Mouse (Mus musculus) heart, postnatal 0 days (tissue): Measurements from ENCODE around the gene Anln. TPM values are rescaled to one million over a fixed set of nuclear protein-coding genes. Genes with fewer than 3 reads are reported as not detected.
"Not testable (repeated sequence)": the region's sequence is repeated elsewhere in the genome, so short reads cannot be mapped to it uniquely, and the experiment has no call there.

Source experiments
- ATAC-seq: fragments of 200-750 bp; cut with Nextera tagmentation; 2 replicates; pipeline ENCODE4 v1.8.0; 2017; ENCODE audit warnings: low read depth, moderate number of reproducible peaks, moderate library complexity; ENCODE audit not compliant: insufficient read depth
- DNase-seq: peaks from one replicate; pipeline ENCODE4 v3.0.0-alpha.2; 2016; ENCODE audit warnings: low spot score
- H3K27ac ChIP-seq: fragments of 300-500 bp; sonication (generic); 2 replicates; pipeline ENCODE4 v1.5.1; 2014; ENCODE audit warnings: low read depth, mild to moderate bottlenecking
- H3K27me3 ChIP-seq: fragments of 300-500 bp; sonication (generic); 2 replicates; pipeline ENCODE4 v1.6.1; 2014; ENCODE audit warnings: low read length, mixed read lengths; ENCODE audit not compliant: control insufficient read depth, insufficient read depth
- H3K36me3 ChIP-seq: fragments of 300-500 bp; sonication (generic); replicated peaks from 2 replicates; pipeline ENCODE4 v1.6.1; 2014; ENCODE audit warnings: low read length, mixed read lengths; ENCODE audit not compliant: control insufficient read depth, insufficient read depth
- H3K4me1 ChIP-seq: fragments of 300-500 bp; sonication (generic); 2 replicates; pipeline ENCODE4 v1.6.1; 2014; ENCODE audit warnings: antibody characterized with exemption; ENCODE audit not compliant: control insufficient read depth, insufficient read depth
- H3K4me2 ChIP-seq: fragments of 300-500 bp; sonication (generic); 2 replicates; pipeline ENCODE4 v1.6.1; 2014; ENCODE audit warnings: low read depth, mild to moderate bottlenecking, low read length, moderate library complexity
- H3K4me3 ChIP-seq: fragments of 300-500 bp; sonication (generic); 2 replicates; pipeline ENCODE4 v1.5.1; 2014; ENCODE audit warnings: low read depth, low read length
- H3K9ac ChIP-seq: fragments of 300-500 bp; sonication (generic); replicated peaks from 2 replicates; pipeline ENCODE4 v1.6.1; 2014; ENCODE audit warnings: low read depth, low read length, mixed read lengths
- H3K9me3 ChIP-seq: fragments of 300-500 bp; sonication (generic); replicated peaks from 2 replicates; pipeline ENCODE4 v1.6.1; 2016; ENCODE audit warnings: low read length; ENCODE audit not compliant: control insufficient read depth
- CTCF ChIP-seq: IDR thresholded peaks from 2 replicates; pipeline ENCODE4 v1.5.1; 2016; ENCODE audit warnings: antibody characterized with exemption, control low read depth, low read depth
- EP300 ChIP-seq: IDR thresholded peaks from 2 replicates; pipeline ENCODE4 v1.6.1; 2016; ENCODE audit warnings: antibody characterized with exemption, low read depth
- WGBS: fragments of 180-500 bp; shearing (Covaris S2); extraction: QIAGEN DNeasy Blood & Tissue Kit; methylation state at CpG from one replicate; pipeline ENCODE4 v1.1.7; 2014; 5-methylcytosine and 5-hydroxymethylcytosine counted together
- polyA plus RNA-seq: library from polyadenylated mRNA; unstranded; fragments of >200 nt; fragmentation: Nextera tagmentation; extraction: Ambion mirVana; gene quantifications from 2 replicates; pipeline ENCODE4 v1.2.1, GENCODE M21; 2015
- total RNA-seq: library from RNA; depleted of rRNA; stranded (reverse); fragments of >200 nt; gene quantifications from 2 replicates; pipeline ENCODE4 v1.2.3, GENCODE M21; 2014; ENCODE audit warnings: low replicate concordance

The Anln gene
- total and polyA plus RNA-seq, 2 experiments from 2014 or later: 12.9 to 35.0 TPM

GRCm38 (mm10) chr9:22411002-22411857 lies 22.2 kb upstream of the Anln start, which contains the start of gene 9530077C05Rik:
9530077C05Rik (plus strand) TSS chr9:22411513.
- DNase-seq: peak; percentile 95
- 1% methylated on average over 43 of the region's 43 CpGs for WGBS
- Histone ChIP-seq H3K4me2 (peak within 1 kb of the TSS; percentile 66), H3K36me3 (no peaks in the 10 kb centered on the region), H3K4me3 (peak within 1 kb of the TSS; percentile 53), H3K9me3 (no peaks in the 10 kb centered on the region), H3K27me3 (no peaks in the 10 kb centered on the region), H3K9ac (peak within 1 kb of the TSS; percentile 48; the same call in 1 of the 2 replicates), H3K4me1 (peaks cover 3% of the 10 kb centered on the region), H3K27ac (no peak within 1 kb of the TSS)
- TF ChIP-seq EP300: no peak
- peak; percentile 94 for TF ChIP-seq CTCF
- ATAC-seq: peak; percentile 99

- Histone ChIP-seq H3K27ac (no peak overlapping the region), H3K4me3 (no peak overlapping the region), H3K9me3 (no peaks in the 10 kb centered on the region), H3K27me3 (no peaks in the 10 kb centered on the region), H3K36me3 (no peaks in the 10 kb centered on the region), H3K4me1 (peaks cover 3% of the 10 kb centered on the region), H3K4me2 (no peak overlapping the region), H3K9ac (no peak overlapping the region)
- ATAC-seq (no peak), DNase-seq (no peak)
- TF ChIP-seq EP300 (no peak), CTCF (no peak)
- 74% methylated on average over 7 of the region's 7 CpGs for WGBS
Measured at GRCm38 (mm10) chr9:22409501-22409900, 20.5 kb upstream of the Anln start.

- H3K36me3 ChIP-seq, ATAC-seq, H3K4me3 ChIP-seq, DNase-seq, H3K9ac ChIP-seq, H3K27ac ChIP-seq, H3K4me2 ChIP-seq, H3K9me3 ChIP-seq, H3K4me1 ChIP-seq, H3K27me3 ChIP-seq: not testable (repeated sequence)
- TF ChIP-seq CTCF: peak; percentile 31
- 11% methylated on average over 4 of the region's 4 CpGs for WGBS
Measured at GRCm38 (mm10) chr9:22408344-22408743, 19.4 kb upstream of the Anln start.

- H3K27ac ChIP-seq, H3K4me3 ChIP-seq, H3K4me2 ChIP-seq, H3K9me3 ChIP-seq, H3K36me3 ChIP-seq, H3K4me1 ChIP-seq, H3K27me3 ChIP-seq, DNase-seq, H3K9ac ChIP-seq, ATAC-seq: not testable (repeated sequence)
- WGBS: 97% methylated on average over 2 of the region's 4 CpGs
Measured at GRCm38 (mm10) chr9:22407633-22408032, 18.6 kb upstream of the Anln start.

- H3K27ac ChIP-seq: no peak overlapping the region
- H3K4me1 ChIP-seq: no peaks in the 10 kb centered on the region
- H3K36me3 ChIP-seq: no peaks in the 10 kb centered on the region
- H3K27me3 ChIP-seq: no peaks in the 10 kb centered on the region
- no peak overlapping the region for H3K9ac ChIP-seq
- H3K4me3 ChIP-seq: no peak overlapping the region
- WGBS: 76% methylated on average over 3 of the region's 3 CpGs
- TF ChIP-seq CTCF (no peak), EP300 (no peak)
- DNase-seq (no peak), ATAC-seq (no peak)
- H3K4me2 ChIP-seq: no peak overlapping the region
- no peaks in the 10 kb centered on the region for H3K9me3 ChIP-seq
Measured at GRCm38 (mm10) chr9:22405414-22405813, 16.4 kb upstream of the Anln start.

- not testable (repeated sequence) for DNase-seq, H3K9ac ChIP-seq, H3K4me3 ChIP-seq, H3K36me3 ChIP-seq, H3K4me2 ChIP-seq, H3K27me3 ChIP-seq, H3K27ac ChIP-seq, H3K4me1 ChIP-seq, H3K9me3 ChIP-seq, ATAC-seq
- WGBS: 57% methylated on average over 2 of the region's 2 CpGs
Measured at GRCm38 (mm10) chr9:22403501-22403900, 14.5 kb upstream of the Anln start.
